8 mouse cellular contexts compared by ENCODE assay signal in genomic region chr3:78958781-78959180, GRCm38 (mm10).
DNase-seq lines count a peak whose midpoint lies in the region; ATAC-seq and TF ChIP-seq lines count a peak whose summit lies in the region.

No protein-coding gene starts in this region.

- TF ChIP-seq CTCF in kidney, adult 2 months (conservative IDR thresholded peaks at IDR 0.05; ENCODE audit: insufficient read depth, insufficient read length, low read depth, low read length) = peak; percentile 61

- H3K4me3 ChIP-seq in kidney, adult 2 months (ENCODE audit: insufficient read depth, low read depth, low read length) = no peak overlapping the region
- H3K4me3 ChIP-seq in stomach, embryonic 14.5 days (ENCODE audit: low read depth, low read length) = no peak overlapping the region

- H3K27me3 ChIP-seq in kidney, adult 2 months (replicated peaks; ENCODE audit: control insufficient read depth, insufficient read depth, low read length) = no peaks in the 10 kb centered on the region
- no peaks in the 10 kb centered on the region for H3K27me3 ChIP-seq in stomach, embryonic 14.5 days (ENCODE audit: control insufficient read depth, insufficient read depth, low read length)

- ATAC-seq in stomach, embryonic 14.5 days (ENCODE audit: insufficient number of reproducible peaks, insufficient read depth, low FRiP score, low read depth) = peak; percentile 63; the same call in 1 of the 2 replicates

- TF ChIP-seq POLR2A in kidney, adult 2 months (IDR thresholded peaks at IDR 0.05; ENCODE audit: low read depth, low read length) = no peak

- no peaks in the 10 kb centered on the region for H3K4me1 ChIP-seq in kidney, adult 2 months (ENCODE audit: control insufficient read depth, insufficient read depth, low read length)
- H3K4me1 ChIP-seq in stomach, embryonic 14.5 days (ENCODE audit: control insufficient read depth, insufficient read depth, low read length) = no peaks in the 10 kb centered on the region

- no peaks in the 10 kb centered on the region for H3K36me3 ChIP-seq in kidney, adult 2 months (ENCODE audit: control insufficient read depth, insufficient read depth, low read length)
- H3K36me3 ChIP-seq in stomach, embryonic 14.5 days (ENCODE audit: control insufficient read depth, insufficient read depth, low read length) = no peaks in the 10 kb centered on the region

- H3K9ac ChIP-seq in stomach, embryonic 14.5 days (replicated peaks; ENCODE audit: low read depth, low read length) = no peak overlapping the region

- no peaks in the 10 kb centered on the region for H3K9me3 ChIP-seq in stomach, embryonic 14.5 days (ENCODE audit: control insufficient read depth, low read depth, low read length)

- no peak overlapping the region for H3K27ac ChIP-seq in kidney, adult 2 months (ENCODE audit: insufficient read depth, low read depth, low read length)
- no peak overlapping the region for H3K27ac ChIP-seq in stomach, embryonic 14.5 days (ENCODE audit: low read length)

- peak; percentile 14 to 73 for DNase-seq in adrenal gland, adult (ENCODE audit: inconsistent age in 2 of 2, low spot score in 1 of 2)
- DNase-seq in adrenal gland, adult 8-10 months = no peak
- DNase-seq in spleen, postnatal 36 days (ENCODE audit: low spot score in 2 of 2) = peak; percentile 13 to 23
- DNase-seq in spleen, postnatal 14 days (ENCODE audit: low spot score in 2 of 2) = no peak
- DNase-seq in fibroblast of lung, adult 2 months (ENCODE audit: low read depth) = peak; percentile 21
- DNase-seq in kidney, adult 2 months = peak; percentile 47
- DNase-seq in lung, postnatal 25 days (ENCODE audit: low spot score) = peak; percentile 28

- no peak overlapping the region for H3K4me2 ChIP-seq in stomach, embryonic 14.5 days (replicated peaks; ENCODE audit: low read depth, low read length)

- whole genome bisulfite sequencing in kidney, adult 2 months = 13% methylated on average over 1 of the region's 1 CpGs
- 27% methylated on average over 1 of the region's 1 CpGs for WGBS in stomach, embryonic 14.5 days

Comparison
In these comparisons a context has a peak if more than half of its experiments do, and no peak if none do; other contexts are left out.
1. DNase-seq: peak in adrenal gland, adult (2 of 2), spleen, postnatal 36 days (2 of 2), fibroblast of lung, adult 2 months (single experiment), kidney, adult 2 months (single experiment) and lung, postnatal 25 days (single experiment); none in adrenal gland, adult 8-10 months (single experiment) and spleen, postnatal 14 days (0 of 2).